Mouse (Mus musculus): ENCODE results near the gene Fam78a. TPM values are rescaled to one million over a fixed set of nuclear protein-coding genes. Genes with fewer than 3 reads are reported as not detected.
"Not testable (repeated sequence)": the region's sequence is repeated elsewhere in the genome, so short reads cannot be mapped to it uniquely, and the experiment has no call there.

Gene Fam78a
- polyA plus RNA-seq, 1 experiment from 2014 or later = 0.91 TPM

- no peak overlapping the region for H3K9ac ChIP-seq (ENCODE audit: low read depth, low read length)
- H3K4me2 ChIP-seq (replicated peaks; ENCODE audit: low read depth, low read length) = no peak overlapping the region
- H3K9me3 ChIP-seq (ENCODE audit: control insufficient read depth, low read length) = no peaks in the 10 kb centered on the region
- H3K27ac ChIP-seq (ENCODE audit: low read depth, low read length) = no peak overlapping the region
- 95% methylated on average over 10 of the region's 10 CpGs for WGBS
- DNase-seq (ENCODE audit: low spot score) (no peak), ATAC-seq (ENCODE audit: low FRiP score) (no peak)
- H3K4me1 ChIP-seq (replicated peaks; ENCODE audit: control insufficient read depth, insufficient read depth, low read length) = no peaks in the 10 kb centered on the region
- no peak overlapping the region for H3K4me3 ChIP-seq (ENCODE audit: low read depth, low read length)
- H3K36me3 ChIP-seq (ENCODE audit: control insufficient read depth, insufficient read depth, low read length) = peaks cover 15% of the 10 kb centered on the region; the same call in 1 of the 2 replicates
- no peaks in the 10 kb centered on the region for H3K27me3 ChIP-seq (ENCODE audit: control insufficient read depth, insufficient read depth, low read length)
Observed at GRCm38 (mm10) chr2:32047323-32047722, 37.3 kb downstream of the Fam78a start.

DNA sequence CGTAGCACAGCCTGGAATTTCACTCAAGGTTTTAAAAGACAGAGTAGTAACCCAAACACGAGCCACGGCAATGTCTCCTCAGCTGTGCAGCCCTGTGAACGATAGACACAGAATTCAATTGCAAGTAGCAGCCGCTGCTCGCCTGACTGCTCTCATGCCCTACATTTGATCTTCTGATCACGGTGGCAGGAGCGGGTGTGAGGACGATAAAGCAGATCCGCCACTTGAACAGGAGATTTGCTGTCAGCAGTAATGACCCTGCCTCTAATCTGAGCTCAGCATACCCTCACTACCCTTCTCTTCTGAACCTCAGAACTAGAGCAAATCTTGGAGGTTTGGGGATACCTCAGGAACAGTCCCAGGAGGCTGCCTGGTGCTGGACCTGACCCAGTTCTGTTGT, 38.6 kb downstream of the Fam78a start:
- no peak for ATAC-seq (ENCODE audit: low FRiP score)
- no peak for DNase-seq (ENCODE audit: low spot score)
- Histone ChIP-seq H3K36me3 (ENCODE audit: control insufficient read depth, insufficient read depth, low read length) (0 out of 2 replicates have a peak, but pooled peaks cover 8% of the 10 kb centered on the region), H3K27ac (ENCODE audit: low read depth, low read length) (no peak overlapping the region), H3K9ac (ENCODE audit: low read depth, low read length) (no peak overlapping the region), H3K4me2 (replicated peaks; ENCODE audit: low read depth, low read length) (no peak overlapping the region), H3K27me3 (ENCODE audit: control insufficient read depth, insufficient read depth, low read length) (no peaks in the 10 kb centered on the region), H3K4me1 (replicated peaks; ENCODE audit: control insufficient read depth, insufficient read depth, low read length) (no peaks in the 10 kb centered on the region), H3K9me3 (ENCODE audit: control insufficient read depth, low read length) (no peaks in the 10 kb centered on the region), H3K4me3 (ENCODE audit: low read depth, low read length) (no peak overlapping the region)
- 90% methylated on average over 10 of the region's 10 CpGs for WGBS

DNA sequence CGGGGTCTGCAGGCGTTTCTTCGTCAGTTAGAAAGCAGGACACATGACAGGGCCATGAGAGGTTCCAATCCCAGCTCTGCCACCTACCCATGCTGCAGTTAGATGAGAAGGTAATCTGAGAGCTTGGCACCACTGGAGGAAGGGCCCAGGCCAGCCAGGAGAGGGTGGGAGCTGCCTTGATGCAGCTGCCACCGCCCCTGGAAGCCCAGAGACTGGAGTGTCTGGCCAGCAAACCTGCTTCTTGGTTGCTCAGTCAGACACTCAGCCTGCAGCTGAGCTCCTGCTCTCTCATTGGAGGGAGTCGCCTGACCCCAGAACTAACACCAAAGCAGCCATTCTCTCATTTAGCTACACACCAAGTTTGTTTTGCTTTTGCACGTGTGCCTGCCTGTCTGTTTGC, 39.3 kb downstream of the Fam78a start:
- H3K36me3 ChIP-seq (ENCODE audit: control insufficient read depth, insufficient read depth, low read length) = 0 out of 2 replicates have a peak, but pooled peaks cover 8% of the 10 kb centered on the region
- no peak for ATAC-seq (ENCODE audit: low FRiP score)
- 82% methylated on average over 6 of the region's 6 CpGs for WGBS
- no peak for DNase-seq (ENCODE audit: low spot score)
- H3K9me3 ChIP-seq (ENCODE audit: control insufficient read depth, low read length) = no peaks in the 10 kb centered on the region
- H3K4me2 ChIP-seq (replicated peaks; ENCODE audit: low read depth, low read length) = no peak overlapping the region
- no peaks in the 10 kb centered on the region for H3K4me1 ChIP-seq (replicated peaks; ENCODE audit: control insufficient read depth, insufficient read depth, low read length)
- no peak overlapping the region for H3K4me3 ChIP-seq (ENCODE audit: low read depth, low read length)
- no peaks in the 10 kb centered on the region for H3K27me3 ChIP-seq (ENCODE audit: control insufficient read depth, insufficient read depth, low read length)
- no peak overlapping the region for H3K27ac ChIP-seq (ENCODE audit: low read depth, low read length)
- H3K9ac ChIP-seq (ENCODE audit: low read depth, low read length) = no peak overlapping the region

GRCm38 (mm10) chr2:32043836-32044235, 40.8 kb downstream of the Fam78a start:
- no peak for ATAC-seq (ENCODE audit: low FRiP score)
- H3K36me3 ChIP-seq (ENCODE audit: control insufficient read depth, insufficient read depth, low read length) = 0 out of 2 replicates have a peak, but pooled peaks cover 12% of the 10 kb centered on the region
- DNase-seq (ENCODE audit: low spot score) = no peak
- WGBS = 76% methylated on average over 5 of the region's 5 CpGs
- H3K27ac ChIP-seq (ENCODE audit: low read depth, low read length) = no peak overlapping the region
- H3K4me2 ChIP-seq (replicated peaks; ENCODE audit: low read depth, low read length) = no peak overlapping the region
- H3K9me3 ChIP-seq (ENCODE audit: control insufficient read depth, low read length) = no peaks in the 10 kb centered on the region
- H3K4me3 ChIP-seq (ENCODE audit: low read depth, low read length) = no peak overlapping the region
- H3K27me3 ChIP-seq (ENCODE audit: control insufficient read depth, insufficient read depth, low read length) = no peaks in the 10 kb centered on the region
- H3K4me1 ChIP-seq (replicated peaks; ENCODE audit: control insufficient read depth, insufficient read depth, low read length) = no peaks in the 10 kb centered on the region
- H3K9ac ChIP-seq (ENCODE audit: low read depth, low read length) = no peak overlapping the region

DNA sequence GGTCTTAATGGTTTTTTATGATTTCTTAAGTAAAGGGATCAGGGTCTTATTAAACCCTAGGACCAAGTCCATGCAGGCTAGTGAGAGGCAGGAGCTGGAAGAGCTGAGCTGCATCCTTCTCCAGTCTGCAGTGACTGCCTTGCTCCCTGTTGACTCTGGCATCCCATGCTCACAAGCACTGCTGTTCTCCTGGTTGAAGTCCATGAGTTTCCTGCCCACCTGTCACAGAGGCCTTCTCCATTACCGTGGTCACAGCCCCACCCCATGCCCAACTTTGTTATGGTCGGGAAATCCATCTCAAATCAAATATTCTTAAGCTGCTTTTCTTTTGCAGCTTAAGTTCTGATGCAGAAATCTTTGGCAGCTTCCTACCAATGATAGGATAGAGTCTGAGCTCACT, 43.6 kb downstream of the Fam78a start:
- 86% methylated on average over 2 of the region's 2 CpGs for WGBS
- 0 out of 2 replicates have a peak, but pooled peaks cover 12% of the 10 kb centered on the region for H3K36me3 ChIP-seq (ENCODE audit: control insufficient read depth, insufficient read depth, low read length)

GRCm38 (mm10) chr2:32040646-32041045, 44.0 kb downstream of the Fam78a start:
- not testable (repeated sequence) for DNase-seq (ENCODE audit: low spot score); H3K4me2 ChIP-seq (replicated peaks; ENCODE audit: low read depth, low read length); H3K4me1 ChIP-seq (replicated peaks; ENCODE audit: control insufficient read depth, insufficient read depth, low read length); H3K4me3 ChIP-seq (ENCODE audit: low read depth, low read length); H3K9ac ChIP-seq (ENCODE audit: low read depth, low read length); H3K27me3 ChIP-seq (ENCODE audit: control insufficient read depth, insufficient read depth, low read length); H3K9me3 ChIP-seq (ENCODE audit: control insufficient read depth, low read length); ATAC-seq (ENCODE audit: low FRiP score); H3K27ac ChIP-seq (ENCODE audit: low read depth, low read length)
- H3K36me3 ChIP-seq (ENCODE audit: control insufficient read depth, insufficient read depth, low read length) = 0 out of 2 replicates have a peak, but pooled peaks cover 12% of the 10 kb centered on the region
- WGBS = 97% methylated on average over 9 of the region's 9 CpGs

More for the DNA sequence above, 43.6 kb downstream of the Fam78a start:
- Histone ChIP-seq H3K9me3 (ENCODE audit: control insufficient read depth, low read length) (no peaks in the 10 kb centered on the region), H3K4me2 (replicated peaks; ENCODE audit: low read depth, low read length) (no peak overlapping the region), H3K9ac (ENCODE audit: low read depth, low read length) (no peak overlapping the region), H3K4me1 (replicated peaks; ENCODE audit: control insufficient read depth, insufficient read depth, low read length) (no peaks in the 10 kb centered on the region), H3K27ac (ENCODE audit: low read depth, low read length) (no peak overlapping the region), H3K4me3 (ENCODE audit: low read depth, low read length) (no peak overlapping the region), H3K27me3 (ENCODE audit: control insufficient read depth, insufficient read depth, low read length) (no peaks in the 10 kb centered on the region)
- DNase-seq (ENCODE audit: low spot score) = no peak
- no peak for ATAC-seq (ENCODE audit: low FRiP score)

GRCm38 (mm10) chr2:32038661-32039081, 46.0 kb downstream of the Fam78a start:
- Histone ChIP-seq H3K27ac (ENCODE audit: low read depth, low read length) (no peak overlapping the region), H3K4me3 (ENCODE audit: low read depth, low read length) (no peak overlapping the region), H3K36me3 (ENCODE audit: control insufficient read depth, insufficient read depth, low read length) (peaks cover 14% of the 10 kb centered on the region; the same call in 1 of the 2 replicates), H3K4me2 (replicated peaks; ENCODE audit: low read depth, low read length) (no peak overlapping the region), H3K27me3 (ENCODE audit: control insufficient read depth, insufficient read depth, low read length) (no peaks in the 10 kb centered on the region), H3K9me3 (ENCODE audit: control insufficient read depth, low read length) (no peaks in the 10 kb centered on the region), H3K9ac (ENCODE audit: low read depth, low read length) (no peak overlapping the region), H3K4me1 (replicated peaks; ENCODE audit: control insufficient read depth, insufficient read depth, low read length) (no peaks in the 10 kb centered on the region)
- DNase-seq (ENCODE audit: low spot score) = no peak
- ATAC-seq (ENCODE audit: low FRiP score) = no peak
- WGBS = 94% methylated on average over 8 of the region's 8 CpGs

DNA sequence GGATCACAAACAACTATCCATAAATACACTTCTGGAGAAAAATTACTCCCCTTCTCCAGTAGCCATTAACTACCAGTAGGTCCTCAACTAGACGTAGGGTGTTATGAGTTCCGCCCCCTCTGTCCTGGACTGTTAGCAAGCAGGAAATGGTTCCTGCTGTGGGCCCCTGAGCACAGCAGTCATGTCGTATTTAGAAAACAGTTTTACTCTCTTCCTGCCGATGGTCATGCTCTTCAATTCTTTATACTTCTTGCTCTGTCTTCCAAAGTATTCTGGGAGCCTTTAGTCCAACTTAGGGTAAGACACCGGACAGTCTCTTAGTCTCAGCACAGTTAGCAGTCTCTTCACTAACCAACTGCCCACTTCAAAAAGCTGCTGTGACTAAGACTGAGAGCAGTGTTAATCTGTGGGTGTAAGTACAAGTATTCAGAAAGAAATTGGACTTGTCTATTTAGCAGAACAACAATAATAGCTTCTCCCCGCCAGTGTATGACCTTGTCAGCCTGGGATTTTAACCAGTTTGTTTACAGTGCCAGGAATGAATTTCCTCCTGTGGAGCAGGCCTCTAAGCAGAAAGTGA, 47.3 kb downstream of the Fam78a start:
- WGBS = 81% methylated on average over 6 of the region's 6 CpGs
- Histone ChIP-seq H3K9ac (ENCODE audit: low read depth, low read length) (no peak overlapping the region), H3K4me2 (replicated peaks; ENCODE audit: low read depth, low read length) (no peak overlapping the region), H3K4me3 (ENCODE audit: low read depth, low read length) (no peak overlapping the region), H3K36me3 (ENCODE audit: control insufficient read depth, insufficient read depth, low read length) (peaks cover 19% of the 10 kb centered on the region; the same call in 1 of the 2 replicates), H3K4me1 (replicated peaks; ENCODE audit: control insufficient read depth, insufficient read depth, low read length) (no peaks in the 10 kb centered on the region), H3K27me3 (ENCODE audit: control insufficient read depth, insufficient read depth, low read length) (no peaks in the 10 kb centered on the region), H3K9me3 (ENCODE audit: control insufficient read depth, low read length) (no peaks in the 10 kb centered on the region), H3K27ac (ENCODE audit: low read depth, low read length) (no peak overlapping the region)
- ATAC-seq (ENCODE audit: low FRiP score) (no peak), DNase-seq (ENCODE audit: low spot score) (no peak)

DNA sequence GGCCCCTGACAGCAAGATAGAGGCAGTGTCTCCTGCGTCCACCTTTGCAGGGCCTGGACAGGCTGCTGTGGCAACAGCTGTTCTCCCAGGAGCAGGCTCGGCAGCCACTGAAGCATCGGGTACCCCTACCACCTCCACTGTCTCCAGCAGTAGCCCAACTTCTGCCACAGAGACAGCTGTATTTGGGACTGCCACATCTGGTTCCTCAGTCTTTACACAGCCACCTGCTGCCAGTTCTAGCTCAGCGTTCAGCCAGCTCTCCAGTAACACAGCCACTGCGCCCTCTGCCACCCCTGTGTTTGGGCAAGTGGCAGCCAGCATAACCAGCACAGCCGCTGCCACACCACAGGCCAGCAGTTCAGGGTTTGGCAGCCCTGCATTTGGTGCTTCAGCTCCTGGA, 50.5 kb downstream of the Fam78a start:
- peaks cover 20% of the 10 kb centered on the region; the same call in 1 of the 2 replicates for H3K36me3 ChIP-seq (ENCODE audit: control insufficient read depth, insufficient read depth, low read length)
- WGBS = 91% methylated on average over 6 of the region's 6 CpGs
- no peaks in the 10 kb centered on the region for H3K4me1 ChIP-seq (replicated peaks; ENCODE audit: control insufficient read depth, insufficient read depth, low read length)
- no peak for ATAC-seq (ENCODE audit: low FRiP score)
- DNase-seq (ENCODE audit: low spot score) = no peak
- H3K4me3 ChIP-seq (ENCODE audit: low read depth, low read length) = no peak overlapping the region
- no peak overlapping the region for H3K27ac ChIP-seq (ENCODE audit: low read depth, low read length)
- H3K9me3 ChIP-seq (ENCODE audit: control insufficient read depth, low read length) = no peaks in the 10 kb centered on the region
- no peak overlapping the region for H3K4me2 ChIP-seq (replicated peaks; ENCODE audit: low read depth, low read length)
- no peaks in the 10 kb centered on the region for H3K27me3 ChIP-seq (ENCODE audit: control insufficient read depth, insufficient read depth, low read length)
- H3K9ac ChIP-seq (ENCODE audit: low read depth, low read length) = no peak overlapping the region
